Mouse (Mus musculus) MEL-GATA-1-ER (cell line): ENCODE data around the gene Erp27.

Experiments used
- DNase-seq: peaks from one replicate; pipeline ENCODE4 v3.0.0-alpha.2; 2012; ENCODE audit warnings: low read depth; ENCODE audit errors: extremely low read depth

The Erp27 gene

GRCm38 (mm10) chr6:136868921-136869320 lies 53.1 kb downstream of the Erp27 start:
- DNase-seq: no peak

GRCm38 (mm10) chr6:136866150-136866549 lies 55.8 kb downstream of the Erp27 start:
- DNase-seq: no peak

- DNase-seq: no peak
Observed at GRCm38 (mm10) chr6:136865360-136865759, 56.6 kb downstream of the Erp27 start.

GRCm38 (mm10) chr6:136861020-136861419 lies 61.0 kb downstream of the Erp27 start:
- DNase-seq: peak; percentile 38

- no peak for DNase-seq
Observed at GRCm38 (mm10) chr6:136858420-136858819, 63.6 kb downstream of the Erp27 start.

GRCm38 (mm10) chr6:136857873-136858260 lies 64.1 kb downstream of the Erp27 start:
- no peak for DNase-seq
